Mouse (Mus musculus) testis, adult 2 months (tissue): Measurements from ENCODE around the gene Sec63.

Experiments used
- CTCF ChIP-seq: fragments of 200-500 bp; IDR thresholded peaks from 2 replicates; pipeline ENCODE4 v1.5.1; 2012; ENCODE audit warnings: low read depth, mild to moderate bottlenecking, inconsistent platforms, low read length, moderate library complexity; ENCODE audit not compliant: control insufficient read depth, insufficient read depth, insufficient replicate concordance
- POLR2A ChIP-seq: fragments of 200-500 bp; IDR thresholded peaks from 2 replicates; pipeline ENCODE4 v1.6.1; 2012; ENCODE audit warnings: low read depth, mild to moderate bottlenecking, inconsistent platforms, low read length, moderate library complexity; ENCODE audit not compliant: control insufficient read depth

- no peak for TF ChIP-seq POLR2A
- TF ChIP-seq CTCF = no peak
These were observed 95.7 kb downstream of the Sec63 start for GRCm38 (mm10) chr10:42857021-42857420.
